Mouse (Mus musculus) R1 (cell line): Measurements from ENCODE around the gene Gm4969.

Experiments used
- DNase-seq: peaks from one replicate; pipeline ENCODE4 v3.0.0-alpha.2; 2018; ENCODE audit warnings: low read depth, low spot score

Gm4969 gene

DNA sequence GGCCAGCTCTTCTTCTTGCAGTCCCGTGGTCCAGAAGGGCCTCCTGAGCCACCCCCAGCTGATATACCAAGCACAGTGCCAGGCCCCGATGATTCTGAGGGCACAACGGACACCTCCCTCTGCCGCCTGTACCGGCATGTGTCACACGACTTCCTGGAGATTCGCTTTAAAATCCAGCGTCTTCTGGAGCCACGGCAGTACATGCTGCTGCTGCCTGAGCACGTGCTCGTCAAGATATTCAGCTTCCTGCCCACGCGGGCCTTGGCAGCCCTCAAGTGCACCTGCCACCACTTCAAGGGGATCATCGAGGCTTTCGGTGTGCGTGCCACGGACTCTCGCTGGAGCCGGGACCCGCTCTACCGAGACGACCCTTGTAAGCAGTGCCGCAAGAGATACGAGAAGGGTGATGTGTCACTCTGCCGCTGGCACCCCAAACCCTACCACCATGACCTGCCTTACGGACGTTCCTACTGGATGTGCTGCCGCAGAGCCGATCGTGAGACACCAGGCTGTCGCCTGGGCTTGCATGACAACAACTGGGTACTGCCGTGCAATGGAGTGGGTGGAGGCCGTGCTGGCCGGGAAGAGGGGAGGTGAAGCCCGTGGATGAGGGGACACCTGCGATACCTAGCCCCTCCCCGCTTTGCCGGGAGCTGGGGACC, 18.6 kb upstream of the Gm4969 start:
- peak; percentile 28 for DNase-seq

DNA sequence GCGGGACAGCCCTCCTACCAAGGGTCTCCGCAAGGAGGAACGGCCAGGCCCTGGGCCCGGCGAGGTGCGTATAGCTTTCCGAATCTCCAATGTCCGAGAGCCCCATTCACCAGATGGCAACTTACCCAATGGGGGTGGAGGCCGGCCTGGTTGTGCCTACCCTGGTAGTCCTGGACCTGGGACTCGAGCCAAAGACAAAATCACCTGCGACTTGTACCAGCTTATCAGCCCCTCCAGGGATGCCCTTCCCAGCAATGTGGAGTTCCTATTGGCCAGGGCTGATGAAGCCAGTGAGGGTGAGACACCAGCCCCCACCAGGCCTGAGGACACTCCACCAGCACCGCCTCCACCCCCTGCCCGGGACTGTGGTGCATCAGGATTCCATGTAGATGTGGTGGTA, 18.0 kb upstream of the Gm4969 start:
- peak; percentile 60 for DNase-seq

DNA sequence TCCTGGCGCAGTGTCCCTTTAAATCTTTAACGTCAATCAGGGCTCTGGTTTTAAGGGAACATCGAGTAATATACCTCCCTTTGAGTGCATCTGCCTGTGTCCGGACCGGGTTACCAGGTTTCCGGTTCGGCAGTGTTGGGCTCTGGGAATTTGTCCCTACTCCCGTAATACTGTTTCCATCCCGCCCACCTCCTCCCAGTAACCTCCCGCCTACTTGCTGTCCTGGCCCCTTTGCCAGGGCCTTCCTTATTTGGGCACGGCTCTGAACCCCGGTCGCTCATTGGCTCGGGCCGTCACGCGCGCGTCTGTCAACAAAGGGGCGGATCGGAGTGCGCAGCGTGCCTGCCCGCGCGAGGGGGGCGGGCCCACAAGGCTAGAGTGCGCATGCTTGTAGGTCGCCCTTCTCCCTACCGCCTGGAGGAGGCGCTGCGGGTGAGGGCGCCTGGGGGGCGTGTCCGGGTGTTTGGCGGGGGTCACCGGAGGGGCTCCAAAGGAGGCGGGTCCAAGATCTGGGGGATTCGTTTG, 13.2 kb upstream of the Gm4969 start:
- peak; percentile 100 for DNase-seq

DNA sequence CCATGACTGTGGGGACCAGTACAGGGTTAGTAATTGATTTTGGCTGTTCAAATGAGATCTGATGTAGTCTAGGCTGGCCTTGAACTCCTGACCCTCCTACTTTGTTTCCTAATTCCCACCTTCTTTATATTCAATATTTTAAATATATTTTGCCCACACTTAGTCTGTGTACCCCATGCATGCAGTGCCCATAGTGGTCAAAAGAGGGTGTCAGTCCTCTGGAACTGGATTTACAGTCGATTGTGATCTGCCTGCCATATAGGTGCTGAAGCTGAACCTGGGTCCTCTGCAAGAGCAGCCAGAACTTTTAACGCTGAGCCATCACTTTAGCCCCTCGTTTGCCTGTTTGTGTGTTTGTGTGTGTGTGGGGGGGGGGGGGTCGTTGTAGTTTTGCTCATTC, 12.5 kb upstream of the Gm4969 start:
- DNase-seq = peak; percentile 57

DNA sequence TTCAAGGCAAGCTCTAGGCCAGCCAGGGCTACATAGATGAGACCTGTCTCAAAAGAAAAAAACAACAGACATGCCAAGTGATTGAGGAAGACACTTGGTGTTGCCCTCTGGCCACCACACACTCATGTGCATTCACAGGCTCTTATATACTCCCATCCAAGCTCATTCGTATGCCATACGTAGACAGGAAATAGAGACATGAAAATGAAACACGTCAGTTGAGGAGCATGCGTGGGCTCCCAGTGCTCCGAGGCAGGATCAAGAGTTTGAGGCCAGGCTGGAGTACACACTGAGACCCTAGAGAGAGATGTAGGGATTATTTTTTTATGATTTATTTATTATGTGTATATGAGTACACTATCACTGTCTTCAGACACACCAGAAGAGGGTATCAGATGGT, 11.2 kb upstream of the Gm4969 start:
- no peak for DNase-seq

DNA sequence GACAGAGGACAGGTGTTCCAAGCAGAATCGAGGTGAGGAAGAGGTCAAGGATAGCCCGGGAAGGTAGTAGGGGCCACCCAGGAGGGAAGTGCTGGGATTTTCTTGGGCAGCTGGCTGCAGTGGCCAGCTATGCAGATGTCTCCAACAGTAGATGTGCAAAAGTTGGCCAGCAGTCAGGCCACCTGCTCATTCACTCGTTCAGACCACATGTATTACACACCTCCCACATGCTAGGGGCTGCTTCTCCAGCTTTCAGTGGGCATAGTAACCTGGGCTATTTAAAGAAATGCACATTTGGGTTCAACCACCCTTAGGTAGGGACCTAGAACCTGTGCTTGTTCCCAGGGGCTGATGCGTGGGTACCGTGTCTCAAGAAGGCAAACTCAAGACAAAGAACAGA, 9.6 kb upstream of the Gm4969 start:
- no peak for DNase-seq

DNA sequence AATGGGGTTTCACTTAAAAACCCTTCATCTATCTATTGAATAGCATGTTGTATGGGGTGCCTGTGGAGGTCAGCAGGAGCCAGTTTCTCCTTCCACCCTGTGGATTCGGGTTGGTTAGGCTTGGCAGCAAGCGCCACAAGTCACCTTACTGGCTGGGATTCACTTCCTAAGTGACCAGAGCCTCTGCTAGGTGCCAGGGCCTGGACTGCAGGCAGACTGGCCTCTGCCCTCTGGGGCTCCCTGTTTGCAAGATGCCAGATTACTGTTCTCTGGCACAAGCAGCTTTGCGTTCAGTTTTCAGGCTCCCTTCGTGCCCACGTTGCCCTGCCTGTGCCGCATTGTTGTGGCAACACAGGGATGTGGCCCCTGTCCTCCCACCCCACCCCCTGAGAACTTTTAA, 6.5 kb upstream of the Gm4969 start:
- no peak for DNase-seq

DNA sequence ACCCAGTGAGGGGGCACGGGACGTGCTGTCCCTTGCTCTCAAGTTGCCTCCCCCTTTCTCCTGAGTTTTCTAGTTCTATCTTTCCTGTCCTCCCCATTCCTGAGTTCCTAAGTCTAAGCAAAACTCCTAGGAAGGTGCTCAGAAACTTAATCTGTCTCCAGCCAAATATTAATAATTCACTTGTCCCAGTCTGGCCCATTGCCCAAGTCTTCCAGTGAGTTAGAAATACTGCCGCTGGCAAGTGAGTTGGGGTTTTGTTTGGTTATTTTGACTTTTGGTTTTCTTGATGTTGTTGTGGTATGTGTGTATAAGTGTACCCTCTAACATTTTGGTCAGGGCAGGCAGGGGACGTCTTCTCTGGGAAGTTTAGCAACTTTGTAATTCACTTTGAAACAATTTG, 3.5 kb upstream of the Gm4969 start:
- no peak for DNase-seq

DNA sequence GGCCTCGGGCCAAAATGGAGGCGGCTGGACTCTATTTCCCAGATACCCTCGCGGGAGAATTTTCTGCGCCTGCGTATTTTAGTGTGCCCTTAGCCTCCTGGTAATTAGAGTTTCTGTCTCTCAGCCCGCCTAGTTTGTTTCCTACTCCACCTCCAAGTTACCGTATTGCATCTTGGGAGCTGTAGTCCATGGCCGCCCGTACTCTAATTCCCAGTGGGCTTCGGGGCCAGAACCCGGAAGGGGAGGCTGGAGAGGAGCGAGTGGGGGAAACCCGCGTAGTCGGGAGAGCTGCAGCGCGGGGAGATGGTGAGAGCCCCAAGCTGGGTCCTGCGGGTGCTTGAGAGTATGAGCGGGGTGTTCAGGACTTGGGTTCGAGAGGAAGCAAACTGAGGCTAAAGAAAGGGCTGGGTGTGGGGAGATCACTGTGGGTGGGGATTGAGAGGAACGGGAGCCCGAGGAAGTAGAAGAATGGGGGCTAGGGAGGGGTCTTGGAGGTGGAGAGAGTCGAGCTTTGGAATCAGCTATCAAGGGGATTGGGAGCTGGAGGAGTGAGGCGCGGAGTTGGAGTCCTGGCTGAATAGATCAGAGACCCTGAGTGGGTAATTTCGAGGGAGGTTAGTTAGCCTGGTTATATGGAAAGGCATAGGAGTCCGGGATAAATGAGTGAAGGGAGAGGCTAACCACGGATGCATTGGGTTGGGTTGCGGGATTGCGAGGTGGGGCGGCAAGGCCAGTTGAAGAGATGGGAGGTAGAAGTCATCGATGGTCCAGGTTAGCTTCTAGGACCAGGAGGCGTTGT, 1.7 kb upstream of the Gm4969 start, which contains the start of gene Fbxo46:
Fbxo46 (plus strand) TSS at position 229 of the 799 bp plus-strand sequence.
- DNase-seq = peak; percentile 99

DNA sequence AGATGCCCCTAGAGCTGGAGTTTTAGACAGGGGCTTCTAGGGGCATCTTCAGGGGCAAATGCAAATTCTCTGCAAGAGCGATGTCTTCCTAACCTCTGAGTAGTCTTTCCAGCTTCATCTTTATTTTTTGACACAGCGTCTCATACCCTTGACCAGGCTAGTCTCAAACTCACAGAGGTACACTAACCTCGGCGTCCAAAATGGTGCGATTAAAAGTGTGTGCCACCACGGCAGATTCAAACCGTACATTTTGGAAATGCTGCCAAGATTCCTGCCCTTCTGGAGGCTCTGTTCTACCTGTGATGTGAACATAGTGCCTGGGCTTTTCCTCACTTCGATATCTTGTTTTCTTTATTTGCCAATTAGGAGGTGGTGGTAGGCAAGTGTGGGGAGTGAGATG, 915 bp upstream of the Gm4969 start:
- peak; percentile 10 for DNase-seq

DNA sequence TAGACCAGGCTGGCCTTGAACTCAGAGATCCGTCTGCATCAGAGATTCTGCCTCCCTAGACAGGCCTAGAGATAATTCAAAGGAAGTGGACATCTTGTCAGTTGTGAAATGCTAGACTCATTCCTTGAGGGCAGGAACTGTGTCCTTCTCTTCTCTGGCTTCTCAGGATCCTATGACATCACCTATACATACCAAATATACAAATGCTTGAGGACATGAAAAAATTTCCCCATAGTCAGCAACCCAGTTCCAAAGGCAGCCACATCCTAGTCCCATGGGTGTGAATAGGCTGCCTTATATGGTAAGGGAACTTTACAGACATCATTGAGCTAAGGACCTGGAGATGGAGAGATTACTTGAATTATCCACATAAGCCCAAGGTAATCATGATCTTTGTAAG, 8.6 kb downstream of the Gm4969 start:
- no peak for DNase-seq

DNA sequence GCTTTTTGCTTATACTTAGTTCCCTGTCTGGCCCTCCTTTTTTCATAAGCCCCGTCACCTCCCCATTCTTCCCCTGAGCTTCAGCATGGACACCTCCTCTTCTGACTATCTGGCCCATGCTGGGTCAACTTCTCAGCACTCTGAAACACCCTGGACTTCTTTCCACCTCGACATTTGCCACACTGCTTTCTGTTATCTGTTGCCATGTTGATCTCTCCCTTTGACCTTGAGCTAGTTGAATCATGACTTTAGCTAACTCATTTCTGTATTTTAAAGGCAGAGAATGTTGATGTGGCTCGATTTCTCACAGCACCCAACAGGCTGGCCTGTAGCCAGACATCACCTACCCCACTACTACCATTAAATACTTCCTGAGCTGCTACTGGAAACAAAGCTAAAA, 10.7 kb downstream of the Gm4969 start:
- no peak for DNase-seq

DNA sequence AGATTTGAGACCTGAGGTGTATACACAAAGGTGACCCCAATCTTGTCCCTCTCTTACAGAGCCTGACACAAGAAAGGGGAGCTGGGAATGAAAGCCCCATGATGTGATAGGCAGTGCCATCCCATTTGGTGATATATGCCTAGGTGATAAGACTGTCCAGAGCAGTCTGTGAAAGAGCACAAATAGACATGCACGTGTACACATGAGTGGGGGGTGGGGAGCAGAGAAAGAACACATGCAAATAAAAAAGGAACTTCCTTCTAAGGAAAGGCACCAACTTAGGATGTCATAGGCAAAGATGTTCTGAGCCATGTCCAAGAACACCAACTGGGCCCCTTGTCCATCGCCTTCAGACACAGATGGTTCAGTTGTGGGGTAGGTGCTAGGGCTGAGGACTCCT, 13.7 kb downstream of the Gm4969 start:
- no peak for DNase-seq

DNA sequence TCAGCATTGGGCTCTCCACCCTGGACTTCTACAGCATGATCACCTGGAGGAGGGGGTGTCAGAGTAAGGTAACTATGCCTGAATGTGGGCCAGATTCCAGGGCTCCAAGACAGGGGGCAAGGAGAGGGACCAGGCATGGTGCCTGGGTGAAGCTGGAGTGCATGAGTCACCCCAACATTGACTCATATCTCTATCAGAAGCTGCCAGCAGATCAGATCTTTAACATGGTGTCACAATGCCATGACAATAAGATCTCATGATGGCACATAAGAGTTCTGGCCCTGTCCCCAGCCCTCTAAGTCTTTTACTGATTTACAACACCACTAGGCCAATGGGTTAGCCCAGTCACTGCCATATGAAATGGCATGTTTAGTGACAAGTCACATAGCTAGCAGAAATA, 14.4 kb downstream of the Gm4969 start:
- DNase-seq = no peak

DNA sequence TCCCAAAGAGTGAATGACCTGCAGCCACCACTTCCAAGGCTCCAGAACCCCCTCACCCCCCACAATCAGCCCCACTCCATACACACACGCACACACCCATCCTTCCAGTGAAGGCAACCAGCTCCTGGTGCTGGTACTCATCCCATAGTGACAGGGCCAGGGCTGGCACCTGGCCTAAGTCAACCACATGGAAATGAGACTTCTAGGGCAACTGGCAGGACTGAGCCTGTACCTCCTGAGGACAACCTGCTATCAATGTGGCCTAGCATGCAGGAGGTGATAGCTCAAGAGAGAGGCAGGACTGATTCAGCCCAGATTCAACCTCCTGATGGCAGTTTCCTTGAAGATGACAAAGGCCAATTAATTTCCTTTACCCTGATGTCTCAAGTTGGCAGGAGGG, 17.9 kb downstream of the Gm4969 start:
- DNase-seq = no peak

DNA sequence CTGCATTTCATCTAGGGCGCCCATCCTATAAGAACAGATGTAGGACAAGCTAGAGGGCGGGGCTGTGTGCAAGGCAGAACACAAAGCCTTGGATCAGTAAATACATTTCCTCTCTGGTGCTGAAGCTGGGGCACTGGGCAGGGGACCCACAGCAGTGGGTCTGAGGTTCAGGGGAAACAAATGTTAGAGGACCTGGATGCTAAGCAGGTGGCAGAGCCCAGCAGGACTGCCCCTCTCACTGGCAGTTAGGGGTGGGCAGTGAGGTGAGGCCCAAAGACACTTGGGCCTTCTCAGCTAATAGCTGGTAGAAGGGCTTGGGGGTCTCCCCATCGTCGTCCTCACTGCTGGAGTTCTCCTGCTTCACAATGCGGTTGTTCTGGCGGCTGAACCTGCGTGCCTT, 19.4 kb downstream of the Gm4969 start:
- no peak for DNase-seq

DNA sequence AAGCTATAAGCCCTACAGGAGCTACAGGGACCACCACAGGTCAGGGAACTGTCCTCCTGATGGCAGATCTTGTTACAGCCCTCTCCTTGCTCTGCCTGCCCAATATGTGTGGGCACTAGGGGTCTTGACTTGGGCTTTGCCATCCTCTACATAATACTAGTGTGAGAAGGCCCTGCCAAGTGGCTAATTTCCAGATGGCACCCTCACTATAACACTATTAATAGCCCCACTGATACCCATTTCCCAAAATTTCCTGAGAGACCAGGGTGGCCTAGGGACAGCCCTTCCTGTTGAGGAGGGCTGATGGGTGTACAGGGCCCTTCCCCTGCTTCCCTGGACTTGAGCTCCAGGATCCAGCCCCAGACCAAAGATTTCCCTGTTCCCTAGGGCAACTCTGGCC, 20.3 kb downstream of the Gm4969 start:
- no peak for DNase-seq

DNA sequence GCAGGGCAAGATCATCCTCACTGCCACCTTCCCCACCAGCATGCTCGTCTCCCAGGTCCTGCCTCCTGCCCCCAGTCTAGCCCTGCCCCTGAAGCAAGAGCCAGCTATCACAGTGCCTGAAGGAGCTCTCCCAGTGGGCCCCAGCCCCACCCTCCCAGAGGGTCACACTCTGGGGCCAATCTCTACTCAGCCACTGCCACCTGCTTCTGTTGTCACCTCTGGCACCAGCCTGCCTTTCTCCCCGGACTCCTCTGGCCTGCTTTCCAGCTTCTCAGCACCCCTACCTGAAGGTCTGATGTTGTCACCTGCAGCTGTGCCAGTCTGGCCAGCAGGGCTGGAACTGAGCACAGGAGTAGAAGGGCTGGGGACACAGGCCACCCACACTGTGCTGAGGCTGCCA, 21.0 kb downstream of the Gm4969 start:
- no peak for DNase-seq

DNA sequence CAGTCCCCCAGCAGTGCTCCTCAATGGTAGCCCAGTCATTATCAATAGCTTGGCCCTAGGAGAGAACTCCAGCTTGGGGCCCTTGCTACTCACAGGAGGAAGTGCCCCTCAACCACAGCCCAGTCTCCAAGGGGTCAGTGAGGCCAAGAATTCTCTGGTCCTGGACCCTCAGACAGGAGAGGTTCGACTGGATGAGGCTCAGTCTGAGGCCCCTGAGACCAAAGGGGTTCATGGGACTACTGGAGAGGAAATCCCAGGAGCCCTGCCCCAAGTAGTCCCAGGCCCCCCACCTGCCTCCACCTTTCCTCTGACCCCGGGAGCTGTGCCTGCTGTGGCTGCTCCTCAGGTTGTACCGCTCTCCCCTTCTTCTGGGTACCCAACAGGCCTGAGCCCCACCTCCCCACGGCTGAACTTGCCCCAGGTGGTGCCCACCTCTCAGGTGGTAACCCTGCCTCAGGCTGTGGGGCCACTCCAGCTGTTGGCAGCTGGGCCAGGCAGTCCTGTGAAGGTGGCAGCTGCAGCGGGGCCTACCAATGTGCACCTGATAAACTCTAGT, 21.7 kb downstream of the Gm4969 start:
- DNase-seq = no peak

DNA sequence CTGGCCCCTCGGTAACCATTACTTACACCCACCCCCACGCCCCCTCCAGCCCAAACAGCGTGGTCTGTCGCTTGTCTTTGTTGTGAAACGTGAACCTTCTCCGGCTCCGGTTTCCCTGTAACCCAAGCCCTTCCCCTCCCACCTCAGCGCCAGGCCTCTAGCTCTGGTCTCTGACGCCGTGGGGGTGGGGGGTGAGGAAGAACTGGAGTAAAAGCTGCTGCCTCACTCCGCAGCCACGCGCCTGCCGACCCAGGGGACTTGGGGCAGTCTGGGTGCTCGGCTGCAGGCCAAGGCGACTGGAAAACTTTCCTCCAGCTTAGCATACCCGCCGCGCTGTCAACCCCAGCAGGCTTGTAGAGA, 22.4 kb downstream of the Gm4969 start:
- peak; percentile 79 for DNase-seq

DNA sequence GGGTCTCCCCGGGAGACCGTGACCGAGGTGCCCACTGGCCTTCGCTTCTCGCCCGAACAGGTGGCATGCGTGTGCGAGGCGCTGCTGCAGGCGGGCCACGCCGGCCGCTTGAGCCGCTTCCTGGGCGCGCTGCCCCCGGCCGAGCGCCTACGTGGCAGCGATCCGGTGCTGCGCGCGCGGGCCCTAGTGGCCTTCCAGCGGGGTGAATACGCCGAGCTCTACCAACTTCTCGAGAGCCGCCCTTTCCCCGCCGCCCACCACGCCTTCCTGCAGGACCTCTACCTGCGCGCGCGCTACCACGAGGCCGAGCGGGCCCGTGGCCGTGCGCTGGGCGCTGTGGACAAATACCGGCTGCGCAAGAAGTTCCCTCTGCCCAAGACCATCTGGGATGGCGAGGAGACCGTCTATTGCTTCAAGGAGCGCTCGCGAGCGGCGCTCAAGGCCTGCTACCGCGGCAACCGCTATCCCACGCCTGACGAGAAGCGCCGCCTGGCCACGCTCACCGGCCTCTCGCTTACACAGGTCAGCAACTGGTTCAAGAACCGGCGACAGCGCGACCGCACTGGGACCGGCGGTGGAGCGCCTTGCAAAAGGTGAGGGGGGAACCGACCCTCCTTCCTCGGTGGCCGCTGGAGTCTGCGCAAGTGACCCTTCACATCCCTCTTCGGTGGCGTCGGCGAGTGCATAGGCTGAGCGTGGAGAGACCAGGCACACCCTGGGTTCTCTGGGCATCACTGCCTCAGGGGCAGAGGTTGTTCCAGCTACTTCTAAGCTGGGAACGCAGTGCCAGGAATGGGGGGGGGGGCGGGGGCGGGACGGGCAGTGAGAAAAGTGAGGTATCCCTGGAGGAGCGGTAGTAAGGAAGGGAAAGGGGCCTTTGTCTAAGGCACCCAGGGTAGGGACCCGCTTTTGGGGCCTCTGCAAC, 23.1 kb downstream of the Gm4969 start:
- peak; percentile 41 for DNase-seq

DNA sequence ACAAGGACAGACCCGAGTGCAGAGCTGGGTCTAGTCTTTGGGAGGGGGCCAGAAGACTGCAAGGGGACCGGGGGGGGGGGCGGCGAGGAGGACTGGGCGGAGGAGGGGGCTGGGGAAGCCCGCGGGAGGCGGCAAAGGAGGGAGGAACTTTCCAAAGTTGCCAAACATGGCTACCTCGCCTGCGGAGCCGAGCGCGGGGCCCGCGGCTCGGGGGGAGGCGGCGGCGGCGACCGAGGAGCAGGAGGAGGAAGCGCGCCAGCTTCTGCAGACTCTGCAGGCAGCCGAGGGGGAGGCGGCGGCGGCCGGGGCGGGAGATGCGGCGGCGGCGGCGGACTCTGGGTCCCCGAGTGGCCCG, 23.7 kb downstream of the Gm4969 start, which contains the start of gene Six5:
Six5 (plus strand) TSS at position 124 of the 355 bp plus-strand sequence.
- DNase-seq = no peak
